Mouse (Mus musculus): ENCODE data around the gene Gm17655.

Gene Gm17655

GRCm38 (mm10) chr5:110086161-110086866 is 14.0 kb upstream of the Gm17655 start:
- no peak for DNase-seq

- no peak for DNase-seq
Measured at GRCm38 (mm10) chr5:110082961-110083360, 10.6 kb upstream of the Gm17655 start.

DNA sequence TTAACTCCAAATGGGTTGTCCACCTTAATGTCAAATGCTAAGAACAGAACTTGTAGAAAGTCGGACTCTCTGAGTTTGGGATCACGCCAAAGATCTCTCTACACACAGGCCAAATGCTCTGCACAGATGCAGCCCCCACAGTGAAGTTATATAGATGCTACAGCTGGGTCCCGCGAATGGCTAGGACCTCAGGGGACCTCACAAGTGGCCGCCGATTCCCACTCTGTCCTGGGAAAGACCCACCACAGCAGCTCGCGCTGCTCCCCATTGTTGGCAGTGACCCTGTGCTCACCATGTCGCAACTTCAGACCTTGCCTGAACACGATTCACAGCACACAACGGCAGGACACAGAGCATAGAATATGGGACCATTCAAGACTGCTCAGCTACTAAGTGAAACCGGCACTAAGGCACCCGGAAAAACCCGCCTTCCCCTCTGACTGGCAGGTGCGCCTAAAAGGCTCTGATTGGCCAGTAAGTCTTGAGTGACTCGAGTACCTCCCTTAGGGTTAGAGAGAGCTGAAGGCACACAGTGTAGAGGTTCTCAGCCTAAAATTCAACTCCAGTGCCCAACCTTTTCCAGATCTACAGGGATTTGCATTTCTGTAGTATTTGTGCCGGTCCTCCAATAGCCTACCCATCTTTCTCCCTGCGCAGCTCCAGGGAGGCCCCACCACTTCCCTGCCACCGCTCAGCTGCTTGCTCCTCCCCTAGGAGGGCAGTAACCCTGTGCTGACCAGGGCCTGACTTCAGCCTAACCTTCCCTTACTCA is 14.5 kb downstream of the Gm17655 start:
- peak; percentile 87 for DNase-seq

DNA sequence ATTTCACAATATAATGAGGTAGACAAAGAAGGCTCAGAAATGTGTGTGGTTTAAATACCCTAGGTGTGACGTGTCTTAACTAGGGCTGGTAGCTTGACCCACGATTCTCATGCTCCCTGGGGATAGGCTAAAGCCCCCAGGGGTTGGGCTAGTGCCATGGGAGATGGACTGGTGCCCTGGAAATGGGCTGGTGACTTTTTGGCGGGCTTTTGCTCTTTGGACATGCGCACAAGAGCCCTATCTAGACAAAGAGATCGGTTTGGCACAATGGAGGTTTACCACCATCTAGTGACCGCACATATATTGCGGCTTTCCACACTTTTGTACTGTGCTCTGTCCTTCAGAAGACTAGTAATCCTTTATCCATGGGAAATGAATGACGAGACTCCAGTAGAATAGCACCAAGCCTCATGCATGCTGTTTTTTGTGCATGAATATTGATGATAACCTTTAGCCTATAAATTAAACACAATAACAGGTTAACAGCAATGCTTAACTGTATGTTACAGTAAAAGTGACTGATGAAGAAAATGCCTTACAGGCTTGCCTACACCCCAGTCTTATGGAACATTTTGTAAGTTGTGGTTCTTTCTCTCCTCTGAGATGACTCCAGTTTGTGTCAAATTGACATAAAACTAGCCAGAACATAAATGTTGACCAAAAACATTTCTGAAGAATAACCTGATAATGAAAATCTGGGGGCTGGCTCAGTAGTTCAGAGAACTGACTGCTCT is 48.5 kb downstream of the Gm17655 start:
- peak; percentile 41 for DNase-seq

- no peak for DNase-seq
Measured at GRCm38 (mm10) chr5:110023273-110023672, 49.0 kb downstream of the Gm17655 start.

- DNase-seq = peak; percentile 7
Measured at GRCm38 (mm10) chr5:110015775-110016174, 56.5 kb downstream of the Gm17655 start.
